ENCODE assay signal across 8 mouse cellular contexts in the genomic region with DNA sequence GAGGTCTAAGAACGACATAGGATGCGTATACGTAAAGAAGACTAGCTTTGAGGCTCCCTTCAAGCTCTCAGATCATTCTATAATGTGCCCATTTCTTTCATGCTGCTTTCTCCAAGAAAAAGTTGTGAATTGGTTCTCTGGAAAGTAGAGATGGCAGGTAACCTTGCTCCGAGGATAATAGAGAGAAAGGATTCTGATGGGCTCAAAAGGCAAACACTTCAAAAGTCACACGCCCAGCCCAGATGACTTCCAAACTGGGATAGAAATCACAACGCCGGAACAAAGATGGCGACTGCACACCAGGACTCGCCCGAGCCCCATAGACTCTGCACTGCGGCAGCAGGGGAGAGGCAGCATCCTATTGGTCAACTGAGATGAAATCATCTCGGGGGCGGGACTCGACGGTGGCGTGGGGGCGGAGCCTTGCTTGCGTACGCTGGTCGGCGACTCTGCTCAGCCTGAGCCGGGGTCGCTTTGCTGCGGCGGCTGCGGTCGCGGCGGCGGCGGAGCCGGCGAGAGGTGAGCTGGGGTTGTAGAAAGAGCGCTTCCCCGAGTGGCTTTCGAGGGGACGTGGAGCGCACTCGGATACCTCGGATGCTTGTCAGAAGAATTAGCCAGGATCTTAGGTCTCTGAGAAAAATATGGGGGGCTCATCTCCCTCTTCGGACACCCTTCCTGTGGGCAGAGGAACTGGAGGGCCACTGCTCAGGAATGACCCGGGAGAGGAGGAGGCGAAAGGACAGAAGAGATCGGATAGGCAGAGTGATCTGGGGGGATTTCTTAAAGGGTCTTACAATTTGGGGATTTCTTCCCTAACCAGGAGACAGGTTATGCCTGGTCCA. TPM values are rescaled to one million over a fixed set of nuclear protein-coding genes. Genes with fewer than 3 reads are reported as not detected.
DNase-seq lines count a peak whose midpoint lies in the region; ATAC-seq and TF ChIP-seq lines count a peak whose summit lies in the region.

Gene Atp6v0a1, plus strand, starts transcription at position 407 of the 842 bp plus-strand sequence.

- DNase-seq in 3134 (ENCODE audit: extremely low read depth, insufficient read length, low spot score), result peak; percentile 96
- peak; percentile 98 for DNase-seq in adrenal gland, postnatal 36 days
- DNase-seq in heart, adult 18-20 months, result peak; percentile 98 to 99
- peak; percentile 99 for DNase-seq in kidney, adult 2 months
- peak; percentile 90 to 96 for DNase-seq in spleen, adult 2 months (ENCODE audit: low read depth in 1 of 2, low spot score in 2 of 2)

- H3K4me3 ChIP-seq in embryonic facial prominence, embryonic 13.5 days, result peak within 1 kb of the TSS; percentile 72
- H3K4me3 ChIP-seq in kidney, adult 2 months (ENCODE audit: insufficient read depth, low read depth, low read length), result peak within 1 kb of the TSS; percentile 71
- peak within 1 kb of the TSS; percentile 68 for H3K4me3 ChIP-seq in limb, embryonic 12.5 days (replicated peaks)
- H3K4me3 ChIP-seq in midbrain, embryonic 15.5 days, result peak within 1 kb of the TSS; percentile 73
- H3K4me3 ChIP-seq in spleen, adult 2 months (ENCODE audit: extremely low read depth, insufficient read depth, insufficient read length), result peak within 1 kb of the TSS; percentile 81

- H3K27ac ChIP-seq in embryonic facial prominence, embryonic 13.5 days, result peak within 1 kb of the TSS; percentile 83
- peak within 1 kb of the TSS; percentile 80 for H3K27ac ChIP-seq in kidney, adult 2 months (ENCODE audit: insufficient read depth, low read depth, low read length)
- H3K27ac ChIP-seq in limb, embryonic 12.5 days, result peak within 1 kb of the TSS; percentile 72
- peak within 1 kb of the TSS; percentile 91 for H3K27ac ChIP-seq in midbrain, embryonic 15.5 days
- peak within 1 kb of the TSS; percentile 94 for H3K27ac ChIP-seq in spleen, adult 2 months (ENCODE audit: insufficient read depth, low read length)

- peaks cover 9% of the 10 kb centered on the region; the same call in 1 of the 2 replicates for H3K27me3 ChIP-seq in embryonic facial prominence, embryonic 13.5 days
- H3K27me3 ChIP-seq in kidney, adult 2 months (replicated peaks; ENCODE audit: control insufficient read depth, insufficient read depth, low read length), result no peaks in the 10 kb centered on the region
- peaks cover 7% of the 10 kb centered on the region; the same call in 1 of the 2 replicates for H3K27me3 ChIP-seq in limb, embryonic 12.5 days
- H3K27me3 ChIP-seq in midbrain, embryonic 15.5 days (replicated peaks), result 0 out of 2 replicates have a peak, but pooled peaks cover 2% of the 10 kb centered on the region
- no peaks in the 10 kb centered on the region for H3K27me3 ChIP-seq in spleen, adult 2 months (ENCODE audit: control insufficient read depth, insufficient read depth, low read length)

- H3K36me3 ChIP-seq in embryonic facial prominence, embryonic 13.5 days, result peaks cover 15% of the 10 kb centered on the region
- H3K36me3 ChIP-seq in kidney, adult 2 months (ENCODE audit: control insufficient read depth, insufficient read depth, low read length), result peaks cover 2% of the 10 kb centered on the region; the same call in 1 of the 2 replicates
- peaks cover 17% of the 10 kb centered on the region for H3K36me3 ChIP-seq in limb, embryonic 12.5 days
- no peaks in the 10 kb centered on the region for H3K36me3 ChIP-seq in midbrain, embryonic 15.5 days (replicated peaks)
- no peaks in the 10 kb centered on the region; the same call in none of the 2 replicates for H3K36me3 ChIP-seq in spleen, adult 2 months (ENCODE audit: control insufficient read depth, insufficient read depth, low read length)

- H3K4me2 ChIP-seq in embryonic facial prominence, embryonic 13.5 days, result peak within 1 kb of the TSS; percentile 80
- peak within 1 kb of the TSS; percentile 72 for H3K4me2 ChIP-seq in limb, embryonic 12.5 days
- peak within 1 kb of the TSS; percentile 72 for H3K4me2 ChIP-seq in midbrain, embryonic 15.5 days

- no peaks in the 10 kb centered on the region for H3K9me3 ChIP-seq in embryonic facial prominence, embryonic 13.5 days
- no peaks in the 10 kb centered on the region for H3K9me3 ChIP-seq in limb, embryonic 12.5 days
- H3K9me3 ChIP-seq in midbrain, embryonic 15.5 days, result no peaks in the 10 kb centered on the region

- no peak for TF ChIP-seq CTCF in kidney, adult 2 months (conservative IDR thresholded peaks at IDR 0.05; ENCODE audit: insufficient read depth, insufficient read length, low read depth, low read length)
- TF ChIP-seq CTCF in spleen, adult 2 months (IDR thresholded peaks at IDR 0.05; ENCODE audit: extremely low read depth, insufficient read depth, insufficient read length, insufficient replicate concordance), result no peak

- H3K9ac ChIP-seq in embryonic facial prominence, embryonic 13.5 days, result peak within 1 kb of the TSS; percentile 79
- H3K9ac ChIP-seq in limb, embryonic 12.5 days (replicated peaks), result peak within 1 kb of the TSS; percentile 72
- peak within 1 kb of the TSS; percentile 79 for H3K9ac ChIP-seq in midbrain, embryonic 15.5 days

- ATAC-seq in embryonic facial prominence, embryonic 13.5 days (ENCODE audit: insufficient number of reproducible peaks, insufficient read depth, low FRiP score, low TSS enrichment, low read depth), result peak; percentile 99
- ATAC-seq in limb, embryonic 12.5 days (ENCODE audit: insufficient number of reproducible peaks, insufficient read depth, low FRiP score, low TSS enrichment, low read depth), result peak; percentile 98
- ATAC-seq in midbrain, embryonic 15.5 days (replicated peaks), result peak; percentile 100

- TF ChIP-seq POLR2A in kidney, adult 2 months (IDR thresholded peaks at IDR 0.05; ENCODE audit: low read depth, low read length), result peak; percentile 55
- TF ChIP-seq POLR2A in spleen, adult 2 months (IDR thresholded peaks at IDR 0.05; ENCODE audit: low read depth, low read length), result peak; percentile 48

- under 1% methylated on average over 44 of the region's 44 CpGs for WGBS in embryonic facial prominence, embryonic 13.5 days
- WGBS in kidney, adult 2 months, result under 1% methylated on average over 44 of the region's 44 CpGs
- WGBS in limb, embryonic 12.5 days, result 1% methylated on average over 44 of the region's 44 CpGs
- WGBS in midbrain, embryonic 15.5 days, result under 1% methylated on average over 43 of the region's 44 CpGs
- WGBS in spleen, adult 2 months, result 1% methylated on average over 44 of the region's 44 CpGs

- H3K4me1 ChIP-seq in embryonic facial prominence, embryonic 13.5 days, result peaks cover 11% of the 10 kb centered on the region
- H3K4me1 ChIP-seq in kidney, adult 2 months (ENCODE audit: control insufficient read depth, insufficient read depth, low read length), result no peaks in the 10 kb centered on the region
- peaks cover 14% of the 10 kb centered on the region for H3K4me1 ChIP-seq in limb, embryonic 12.5 days (replicated peaks)
- H3K4me1 ChIP-seq in midbrain, embryonic 15.5 days, result peaks cover 35% of the 10 kb centered on the region
- peaks cover 2% of the 10 kb centered on the region for H3K4me1 ChIP-seq in spleen, adult 2 months (ENCODE audit: control insufficient read depth, insufficient read depth, insufficient read length)

RNA-seq across cellular contexts. Expression of gene Atp6v0a1, which starts in this region (rescaled TPM):
- total RNA-seq in adrenal gland, postnatal 36 days (2021), result 100 to 1,000 TPM; 122 to 148 TPM
- polyA plus RNA-seq in embryonic facial prominence, embryonic 13.5 days (2015; fragmentation: Nextera tagmentation; extraction: Ambion mirVana), result 33.2 and 38.8 TPM in 2 replicates
- total RNA-seq in heart, adult 18-20 months (2021), result 10 to 100 TPM; 87.1 to 92.2 TPM
- polyA plus RNA-seq in kidney, adult 2 months (2012; rRNA removed), result 48.4 and 54.0 TPM in 2 replicates
- polyA plus RNA-seq in limb, embryonic 12.5 days (2016; fragmentation: Nextera tagmentation; extraction: Ambion mirVana), result 26.9 and 29.4 TPM in 2 replicates
- polyA plus RNA-seq in midbrain, embryonic 15.5 days (2015; fragmentation: Nextera tagmentation; extraction: Ambion mirVana), result 136 and 148 TPM in 2 replicates
- polyA plus RNA-seq in spleen, adult 2 months (2012; rRNA removed), result 41.8 and 46.2 TPM in 2 replicates

Comparison
In these comparisons a context has a peak if more than half of its experiments do, and no peak if none do; other contexts are left out.
1. Peak in every context shown above with its lines: DNase-seq, ATAC-seq, H3K4me3 ChIP-seq and H3K27ac ChIP-seq.